Mouse (Mus musculus) liver, postnatal 0 days (tissue): ENCODE measurements around the gene Sav1. TPM values are rescaled to one million over a fixed set of nuclear protein-coding genes. Genes with fewer than 3 reads are reported as not detected.

Experiments used
- ATAC-seq: fragments of 200-750 bp; cut with Nextera tagmentation; 2 replicates; pipeline ENCODE4 v1.8.0; 2017; ENCODE audit warnings: mild to moderate bottlenecking, moderate library complexity
- DNase-seq: peaks from one replicate; pipeline ENCODE4 v3.0.0-alpha.2; 2016
- H3K27ac ChIP-seq: fragments of 300-500 bp; sonication (generic); 2 replicates; pipeline ENCODE4 v1.5.1; 2014; ENCODE audit warnings: antibody characterized with exemption, moderate library complexity, mild to moderate bottlenecking, low read depth
- H3K27me3 ChIP-seq: fragments of 300-500 bp; sonication (generic); 2 replicates; pipeline ENCODE4 v1.6.1; 2014; ENCODE audit warnings: low read length, control low read depth, mixed read lengths; ENCODE audit not compliant: insufficient read depth
- H3K36me3 ChIP-seq: fragments of 300-500 bp; sonication (generic); replicated peaks from 2 replicates; pipeline ENCODE4 v1.6.1; 2014; ENCODE audit warnings: mild to moderate bottlenecking, control low read depth, low read length, moderate library complexity, mixed read lengths; ENCODE audit not compliant: insufficient read depth
- H3K4me1 ChIP-seq: fragments of 300-500 bp; sonication (generic); 2 replicates; pipeline ENCODE4 v1.6.1; 2014; ENCODE audit warnings: antibody characterized with exemption, mild to moderate bottlenecking, control low read depth; ENCODE audit not compliant: insufficient read depth
- H3K4me2 ChIP-seq: fragments of 300-500 bp; sonication (generic); 2 replicates; pipeline ENCODE4 v1.6.1; 2014; ENCODE audit warnings: low read depth, mild to moderate bottlenecking, low read length, moderate library complexity, mixed read lengths
- H3K4me3 ChIP-seq: fragments of 300-500 bp; sonication (generic); 2 replicates; pipeline ENCODE4 v1.5.1; 2014; ENCODE audit warnings: low read depth, low read length
- H3K9ac ChIP-seq: fragments of 300-500 bp; sonication (generic); replicated peaks from 2 replicates; pipeline ENCODE4 v1.6.1; 2014; ENCODE audit warnings: mild to moderate bottlenecking, moderate library complexity
- H3K9me3 ChIP-seq: fragments of 300-500 bp; sonication (generic); 2 replicates; pipeline ENCODE4 v1.6.1; 2016; ENCODE audit warnings: mild to moderate bottlenecking, control low read depth, low read length, mixed read lengths
- CTCF ChIP-seq: sonication (generic); IDR thresholded peaks from 2 replicates; pipeline ENCODE4 v1.5.1; 2016; ENCODE audit warnings: antibody characterized with exemption, low read depth
- EP300 ChIP-seq: IDR thresholded peaks from 2 replicates; pipeline ENCODE4 v1.6.1; 2016; ENCODE audit warnings: antibody characterized with exemption, low read depth, mild to moderate bottlenecking
- WGBS: fragments of 180-500 bp; shearing (Covaris S2); extraction: QIAGEN DNeasy Blood & Tissue Kit; methylation state at CpG from one replicate; pipeline ENCODE4 v1.1.7; 2014; ENCODE audit not compliant: insufficient replicate concordance; 5-methylcytosine and 5-hydroxymethylcytosine counted together
- polyA plus RNA-seq: library from polyadenylated mRNA; unstranded; fragments of >200 nt; fragmentation: Nextera tagmentation; extraction: Ambion mirVana; gene quantifications from 2 replicates; pipeline ENCODE4 v1.2.1, GENCODE M21; 2015

Gene Sav1
- polyA plus RNA-seq, 1 experiment from 2014 or later = 3.6 TPM

DNA sequence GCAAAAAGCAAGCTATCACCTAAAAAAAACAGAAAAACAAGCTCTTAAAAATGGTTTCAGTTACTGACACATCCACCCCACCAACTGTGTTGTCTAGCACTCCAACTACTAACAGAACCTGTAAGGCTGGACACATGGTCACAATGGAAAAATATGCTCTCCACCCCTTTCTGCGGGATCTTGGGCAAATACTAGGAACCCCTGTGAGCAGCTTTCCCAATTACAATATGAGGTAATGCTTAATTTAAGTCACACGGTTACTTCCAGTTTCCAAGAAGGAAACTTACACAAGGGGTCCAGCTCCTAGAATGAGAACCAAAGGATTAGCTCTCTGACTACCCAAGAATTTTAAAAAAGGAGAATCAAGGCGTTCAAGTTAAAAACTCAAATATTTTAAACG is 1.3 kb downstream of the Sav1 start:
- TF ChIP-seq EP300 = 0 out of 2 replicates have a peak, but pooled peaks have one; percentile 10
- TF ChIP-seq CTCF = no peak
- H3K36me3 ChIP-seq = peaks cover 31% of the 10 kb centered on the region
- DNase-seq = no peak
- WGBS = 25% methylated on average over 4 of the region's 4 CpGs
- H3K4me2 ChIP-seq = peak overlapping the region; percentile 92
- no peaks in the 10 kb centered on the region for H3K9me3 ChIP-seq
- H3K27ac ChIP-seq = peak overlapping the region; percentile 99
- peak overlapping the region; percentile 99 for H3K9ac ChIP-seq
- H3K27me3 ChIP-seq = no peaks in the 10 kb centered on the region
- no peak for ATAC-seq
- peaks cover 18% of the 10 kb centered on the region for H3K4me1 ChIP-seq
- H3K4me3 ChIP-seq = peak overlapping the region; percentile 90

DNA sequence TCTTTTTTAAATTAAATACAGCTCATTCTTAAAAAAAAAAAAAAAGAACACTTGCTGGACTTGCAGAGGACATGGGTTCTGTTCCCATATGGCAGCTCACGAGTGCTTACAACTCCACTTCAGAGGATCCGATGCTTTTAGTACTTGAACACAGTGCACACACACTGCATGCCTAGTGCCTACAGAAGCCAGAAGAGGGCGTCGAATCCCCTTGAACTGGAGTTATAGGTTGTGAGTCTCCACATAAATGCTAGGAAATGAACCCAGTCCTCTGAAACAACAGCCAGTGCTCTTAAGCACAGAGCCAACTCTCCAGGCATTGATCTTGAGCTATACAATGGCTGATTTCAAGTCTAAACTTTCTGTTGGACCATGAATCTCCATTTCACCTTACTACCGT is 3.9 kb downstream of the Sav1 start:
- H3K4me2 ChIP-seq = no peak overlapping the region
- H3K9ac ChIP-seq = no peak overlapping the region
- no peaks in the 10 kb centered on the region for H3K27me3 ChIP-seq
- DNase-seq (no peak), ATAC-seq (no peak)
- no peaks in the 10 kb centered on the region for H3K9me3 ChIP-seq
- TF ChIP-seq EP300 (no peak), CTCF (peak; percentile 54)
- H3K27ac ChIP-seq = no peak overlapping the region
- WGBS = 73% methylated on average over 5 of the region's 5 CpGs
- peaks cover 21% of the 10 kb centered on the region for H3K4me1 ChIP-seq
- H3K4me3 ChIP-seq = no peak overlapping the region
- H3K36me3 ChIP-seq = peaks cover 40% of the 10 kb centered on the region

DNA sequence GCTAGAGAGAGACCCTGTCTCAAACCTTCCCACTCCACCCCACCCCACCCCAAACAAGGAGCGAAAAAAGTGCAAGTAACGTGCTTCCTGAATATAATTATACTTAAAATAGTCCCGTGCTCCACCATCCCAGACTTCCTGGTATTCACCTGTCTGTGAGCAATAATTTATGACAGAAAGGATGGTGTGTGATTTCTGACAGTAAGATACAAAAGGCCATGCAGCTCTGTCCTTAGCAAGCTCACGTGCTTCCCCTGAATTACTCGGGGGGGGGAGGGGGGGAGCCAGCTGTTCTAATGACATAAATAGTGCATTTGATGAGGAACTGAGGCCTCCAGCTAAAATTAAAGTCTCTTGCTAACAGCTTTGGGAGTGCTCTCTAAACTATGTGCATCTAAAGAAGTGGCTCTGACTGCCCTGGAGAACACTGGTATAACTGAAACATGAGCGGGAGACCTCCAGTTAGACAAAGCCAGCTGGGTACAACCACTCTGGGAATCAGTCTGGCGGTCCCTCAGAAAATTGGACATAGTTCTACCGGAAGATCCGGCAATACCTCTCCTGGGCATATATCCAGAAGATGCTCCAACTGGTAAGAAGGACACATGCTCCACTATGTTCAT is 9.3 kb downstream of the Sav1 start:
- H3K27ac ChIP-seq = no peak overlapping the region; the same call in 1 of the 2 replicates
- H3K27me3 ChIP-seq = no peaks in the 10 kb centered on the region
- no peak overlapping the region for H3K4me3 ChIP-seq
- peaks cover 12% of the 10 kb centered on the region for H3K4me1 ChIP-seq
- H3K9me3 ChIP-seq = no peaks in the 10 kb centered on the region
- no peak for DNase-seq
- no peak overlapping the region for H3K9ac ChIP-seq
- H3K36me3 ChIP-seq = peaks cover 29% of the 10 kb centered on the region
- no peak overlapping the region for H3K4me2 ChIP-seq
- TF ChIP-seq EP300 (no peak), CTCF (no peak)
- 61% methylated on average over 9 of the region's 9 CpGs for WGBS
- ATAC-seq = no peak

DNA sequence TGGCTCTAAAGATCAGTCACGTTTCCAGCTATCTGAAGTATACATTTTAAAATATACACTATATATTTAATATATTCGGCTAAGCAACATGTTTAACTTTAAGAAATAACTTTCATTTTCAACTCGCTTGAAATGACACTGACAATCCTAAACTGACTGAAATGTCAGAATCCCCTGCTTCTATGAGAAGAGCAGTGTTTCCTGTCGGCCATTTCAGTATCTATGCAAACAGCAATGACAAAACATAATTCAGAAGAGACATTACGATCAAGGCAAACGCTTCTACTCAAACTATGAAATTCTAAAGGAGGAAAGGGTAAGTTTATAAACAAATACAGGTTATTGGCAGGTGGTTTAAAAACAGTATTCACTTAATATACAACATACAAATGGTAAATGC is 10.1 kb downstream of the Sav1 start:
- Histone ChIP-seq H3K4me2 (no peak overlapping the region), H3K27me3 (no peaks in the 10 kb centered on the region), H3K4me3 (no peak overlapping the region), H3K36me3 (peaks cover 29% of the 10 kb centered on the region), H3K4me1 (peaks cover 14% of the 10 kb centered on the region), H3K27ac (no peak overlapping the region), H3K9me3 (no peaks in the 10 kb centered on the region), H3K9ac (no peak overlapping the region)
- DNase-seq (no peak), ATAC-seq (no peak)
- 70% methylated on average over 6 of the region's 6 CpGs for WGBS
- no peak for TF ChIP-seq EP300
- TF ChIP-seq CTCF = no peak

DNA sequence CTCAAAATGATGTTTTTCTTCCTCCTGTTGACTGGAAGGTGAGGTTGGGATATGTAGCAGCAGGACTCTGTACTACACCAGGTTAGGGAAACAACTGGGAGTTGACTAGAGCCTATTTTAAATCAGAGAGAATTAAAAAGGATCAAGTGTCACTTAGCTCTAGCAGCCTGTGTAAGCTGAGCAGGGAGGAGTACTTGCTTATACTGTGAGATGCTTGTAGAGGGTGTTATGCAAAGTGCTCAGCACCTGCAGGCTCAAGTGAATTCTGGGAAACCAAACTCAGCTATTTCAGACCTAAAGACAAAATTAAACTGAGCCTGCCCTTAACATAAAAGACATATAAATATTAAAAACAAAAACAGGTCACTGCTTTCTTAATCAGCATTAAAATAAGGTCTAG is 13.1 kb downstream of the Sav1 start:
- Histone ChIP-seq H3K9ac (no peak overlapping the region), H3K4me1 (peaks cover 10% of the 10 kb centered on the region), H3K27me3 (no peaks in the 10 kb centered on the region), H3K36me3 (peaks cover 41% of the 10 kb centered on the region), H3K27ac (no peak overlapping the region), H3K4me3 (no peak overlapping the region), H3K9me3 (no peaks in the 10 kb centered on the region), H3K4me2 (no peak overlapping the region)
- DNase-seq = no peak
- TF ChIP-seq CTCF (no peak), EP300 (no peak)
- no peak for ATAC-seq

DNA sequence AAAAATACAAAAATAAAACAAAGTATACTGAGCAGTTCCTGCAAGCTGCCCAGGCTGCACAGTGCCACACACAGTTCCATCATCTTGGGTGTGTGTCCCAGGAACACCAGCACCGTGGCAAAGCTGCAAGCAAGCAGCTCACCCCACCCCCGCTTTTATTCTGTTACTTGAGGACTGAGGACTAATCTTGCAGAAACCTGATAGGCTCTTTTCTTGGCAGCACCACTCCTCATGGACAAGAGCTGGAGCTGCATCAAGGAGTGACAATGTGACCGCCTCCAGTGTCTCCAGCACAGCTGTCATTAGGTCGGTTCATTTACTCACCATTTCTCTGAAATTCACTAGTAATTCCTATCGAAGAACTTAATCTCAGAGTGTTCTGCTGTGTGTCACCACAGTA is 18.6 kb downstream of the Sav1 start:
- peaks cover 6% of the 10 kb centered on the region; the same call in 1 of the 2 replicates for H3K4me1 ChIP-seq
- H3K4me2 ChIP-seq = no peak overlapping the region
- H3K9ac ChIP-seq = no peak overlapping the region
- H3K4me3 ChIP-seq = no peak overlapping the region
- no peak overlapping the region for H3K27ac ChIP-seq
- 65% methylated on average over 5 of the region's 5 CpGs for WGBS
- peaks cover 74% of the 10 kb centered on the region for H3K36me3 ChIP-seq
- TF ChIP-seq EP300 (no peak), CTCF (no peak)
- H3K9me3 ChIP-seq = no peaks in the 10 kb centered on the region
- DNase-seq (no peak), ATAC-seq (no peak)
- H3K27me3 ChIP-seq = no peaks in the 10 kb centered on the region

DNA sequence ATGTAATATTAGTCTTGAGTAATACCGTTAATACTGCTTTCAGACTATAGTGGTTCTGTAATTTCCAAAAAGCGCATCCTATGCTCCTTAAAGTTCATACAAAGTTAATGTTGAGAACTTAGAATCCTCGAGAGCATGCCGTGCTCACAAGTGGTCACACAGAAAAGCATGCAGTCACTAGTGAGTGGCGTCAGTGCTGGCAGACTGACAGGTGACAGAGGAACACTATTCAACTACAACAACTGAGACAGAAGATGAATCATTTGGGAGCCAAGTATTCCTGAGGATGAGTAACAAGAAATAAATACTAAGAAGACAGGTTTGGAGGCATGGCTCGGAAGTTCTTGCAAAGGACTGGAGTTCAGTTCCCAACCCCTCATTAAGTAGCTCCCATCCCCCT is 19.7 kb downstream of the Sav1 start:
- Histone ChIP-seq H3K4me3 (no peak overlapping the region), H3K4me2 (no peak overlapping the region), H3K27me3 (no peaks in the 10 kb centered on the region), H3K9me3 (no peaks in the 10 kb centered on the region), H3K36me3 (peaks cover 74% of the 10 kb centered on the region), H3K9ac (no peak overlapping the region), H3K27ac (no peak overlapping the region), H3K4me1 (peaks cover 6% of the 10 kb centered on the region; the same call in 1 of the 2 replicates)
- ATAC-seq (no peak), DNase-seq (no peak)
- TF ChIP-seq EP300 (no peak), CTCF (no peak)
- WGBS = 87% methylated on average over 6 of the region's 6 CpGs
